Mouse (Mus musculus) MEL (cell line): ENCODE data around the gene Fgfr2. TPM values are rescaled to one million over a fixed set of nuclear protein-coding genes. Genes with fewer than 3 reads are reported as not detected.

ENCODE experiments used
- DNase-seq: peaks from one replicate; pipeline ENCODE4 v3.0.0; 2011; ENCODE audit warnings: low read depth, low spot score
- H3K27ac ChIP-seq: 2 replicates; pipeline ENCODE4 v1.5.1; 2012; ENCODE audit warnings: low read depth, mild to moderate bottlenecking, control low read depth, low read length, moderate library complexity; ENCODE audit not compliant: control insufficient read depth
- H3K27me3 ChIP-seq, 2 experiments: fragments of 150-350 bp in 1 of 2; sonication (generic) in 1 of 2; 2 replicates each; pipeline ENCODE4 v1.6.1; 2012; ENCODE audit warnings: low read length in 2 of 2, mild to moderate bottlenecking in 2 of 2, improper control_type of control experiment in 1 of 2, moderate library complexity in 1 of 2; ENCODE audit not compliant: insufficient read depth in 2 of 2, control insufficient read depth in 1 of 2
- H3K36me3 ChIP-seq, 2 experiments: 2 replicates each; pipeline ENCODE4 v1.6.1; 2012 to 2014; ENCODE audit warnings: low read length in 2 of 2, improper control_type of control experiment in 1 of 2, inconsistent platforms in 1 of 2, mild to moderate bottlenecking in 1 of 2; ENCODE audit not compliant: insufficient read depth in 2 of 2, control insufficient read depth in 1 of 2
- H3K4me1 ChIP-seq, 2 experiments: fragments of 150-350 bp in 1 of 2; sonication (generic) in 1 of 2; 2 replicates each; pipeline ENCODE4 v1.6.1; 2012; ENCODE audit warnings: low read length in 2 of 2, improper control_type of control experiment in 1 of 2, mild to moderate bottlenecking in 1 of 2; ENCODE audit not compliant: insufficient read depth in 2 of 2, control insufficient read depth in 1 of 2
- H3K4me3 ChIP-seq, 2 experiments: fragments of 150-350 bp in 1 of 2; sonication (generic) in 1 of 2; 2 replicates each; pipeline ENCODE4 v1.5.1; 2012; ENCODE audit warnings: low read depth in 2 of 2, low read length in 2 of 2, mild to moderate bottlenecking in 2 of 2, moderate library complexity in 2 of 2, control low read depth in 1 of 2, improper control_type of control experiment in 1 of 2; ENCODE audit not compliant: control insufficient read depth in 1 of 2, insufficient read depth in 1 of 2
- H3K79me2 ChIP-seq: 2 replicates; pipeline ENCODE4 v1.6.1; 2012; ENCODE audit warnings: mild to moderate bottlenecking, low read length, moderate library complexity; ENCODE audit not compliant: control insufficient read depth, poor library complexity, insufficient read depth
- H3K9ac ChIP-seq: 2 replicates; pipeline ENCODE4 v1.6.1; 2012; ENCODE audit warnings: low read depth, mild to moderate bottlenecking, control low read depth, low read length, moderate library complexity; ENCODE audit not compliant: control insufficient read depth, poor library complexity, severe bottlenecking
- H3K9me3 ChIP-seq: fragments of 150-350 bp; sonication (generic); replicated peaks from 2 replicates; pipeline ENCODE4 v1.6.1; 2012; ENCODE audit warnings: mild to moderate bottlenecking, low read length, improper control_type of control experiment, moderate library complexity; ENCODE audit not compliant: insufficient read depth
- BHLHE40 ChIP-seq: IDR thresholded peaks from 2 replicates; pipeline ENCODE4 v1.6.1; 2012; ENCODE audit warnings: low read depth, mild to moderate bottlenecking, inconsistent platforms, low read length, improper control_type of control experiment, borderline replicate concordance
- CHD2 ChIP-seq: IDR thresholded peaks from 2 replicates; pipeline ENCODE4 v1.6.1; 2011; ENCODE audit warnings: low read length, improper control_type of control experiment
- ETS1 ChIP-seq: IDR thresholded peaks from 2 replicates; pipeline ENCODE4 v1.6.1; 2012; ENCODE audit warnings: low read depth, mild to moderate bottlenecking, inconsistent platforms, low read length, improper control_type of control experiment, moderate library complexity
- GABPA ChIP-seq: IDR thresholded peaks from 2 replicates; pipeline ENCODE4 v1.6.1; 2012; ENCODE audit warnings: low read depth, mild to moderate bottlenecking, inconsistent platforms, low read length, improper control_type of control experiment, moderate library complexity
- HCFC1 ChIP-seq: IDR thresholded peaks from 2 replicates; pipeline ENCODE4 v1.6.1; 2012; ENCODE audit warnings: low read depth, mild to moderate bottlenecking, inconsistent platforms, low read length, improper control_type of control experiment, moderate library complexity
- JUND ChIP-seq: IDR thresholded peaks from 2 replicates; pipeline ENCODE4 v1.6.1; 2011; ENCODE audit warnings: low read depth, mild to moderate bottlenecking, improper control_type of control experiment, low read length
- MAFK ChIP-seq: IDR thresholded peaks from 2 replicates; pipeline ENCODE4 v1.6.1; 2011; ENCODE audit warnings: low read depth, mild to moderate bottlenecking, low read length, improper control_type of control experiment, borderline replicate concordance
- MAZ ChIP-seq: IDR thresholded peaks from 2 replicates; pipeline ENCODE4 v1.6.1; 2012; ENCODE audit warnings: low read depth, mild to moderate bottlenecking, inconsistent platforms, low read length, improper control_type of control experiment
- MEF2A ChIP-seq: IDR thresholded peaks from 2 replicates; pipeline ENCODE4 v1.6.1; 2014; ENCODE audit warnings: low read depth, mild to moderate bottlenecking, inconsistent platforms, low read length, improper control_type of control experiment; ENCODE audit not compliant: poor library complexity, insufficient replicate concordance, severe bottlenecking; ENCODE audit errors: extremely low read depth
- MXI1 ChIP-seq: IDR thresholded peaks from 2 replicates; pipeline ENCODE4 v1.6.1; 2011; ENCODE audit warnings: mild to moderate bottlenecking, low read depth, low read length, improper control_type of control experiment
- MYC ChIP-seq: IDR thresholded peaks from 2 replicates; pipeline ENCODE4 v1.6.1; 2011; ENCODE audit warnings: low read depth, mild to moderate bottlenecking, low read length, improper control_type of control experiment, moderate library complexity
- POLR2A ChIP-seq, 2 experiments: IDR thresholded peaks; 2 replicates each; pipeline ENCODE4 v1.6.1; 2011 to 2012; ENCODE audit warnings: low read length in 2 of 2, mild to moderate bottlenecking in 2 of 2, control low read depth in 1 of 2, improper control_type of control experiment in 1 of 2, low read depth in 1 of 2, moderate library complexity in 1 of 2; ENCODE audit not compliant: control insufficient read depth in 1 of 2, insufficient read depth in 1 of 2, poor library complexity in 1 of 2
- POLR2AphosphoS5 ChIP-seq: IDR thresholded peaks from 2 replicates; pipeline ENCODE4 v1.6.1; 2012; ENCODE audit warnings: low read depth, borderline replicate concordance, mild to moderate bottlenecking, inconsistent platforms, low read length, moderate library complexity, mixed read lengths
- RAD21 ChIP-seq: IDR thresholded peaks from 2 replicates; pipeline ENCODE4 v1.6.1; 2011; ENCODE audit warnings: mild to moderate bottlenecking, low read depth, low read length, improper control_type of control experiment
- SIN3A ChIP-seq: IDR thresholded peaks from 2 replicates; pipeline ENCODE4 v1.6.1; 2012; ENCODE audit warnings: low read length, improper control_type of control experiment, inconsistent platforms
- SMC3 ChIP-seq: IDR thresholded peaks from 2 replicates; pipeline ENCODE4 v1.6.1; 2011; ENCODE audit warnings: low read depth, low read length, improper control_type of control experiment
- TBP ChIP-seq: IDR thresholded peaks from 2 replicates; pipeline ENCODE4 v1.8.0; 2011; ENCODE audit warnings: low read depth, low read length, improper control_type of control experiment
- TCF12 ChIP-seq: IDR thresholded peaks from 2 replicates; pipeline ENCODE4 v1.6.1; 2014; ENCODE audit warnings: low read depth, mild to moderate bottlenecking, inconsistent platforms, low read length, improper control_type of control experiment, moderate library complexity
- USF1 ChIP-seq: IDR thresholded peaks from 2 replicates; pipeline ENCODE4 v1.6.1; 2014; ENCODE audit warnings: low read depth, mild to moderate bottlenecking, inconsistent platforms, low read length, improper control_type of control experiment, moderate library complexity
- USF2 ChIP-seq, 2 experiments: IDR thresholded peaks; 2 replicates each; pipeline ENCODE4 v1.6.1; 2011 to 2012; ENCODE audit warnings: improper control_type of control experiment in 2 of 2, low read length in 2 of 2, borderline replicate concordance in 1 of 2, inconsistent platforms in 1 of 2, low read depth in 1 of 2, mild to moderate bottlenecking in 1 of 2; ENCODE audit not compliant: insufficient read depth in 1 of 2
- ZKSCAN1 ChIP-seq: IDR thresholded peaks from 2 replicates; pipeline ENCODE4 v1.6.1; 2012; ENCODE audit warnings: low read depth, mild to moderate bottlenecking, inconsistent platforms, low read length, improper control_type of control experiment, moderate library complexity
- ZMIZ1 ChIP-seq: IDR thresholded peaks from 2 replicates; pipeline ENCODE4 v1.6.1; 2012; ENCODE audit warnings: low read depth, mild to moderate bottlenecking, inconsistent platforms, low read length, improper control_type of control experiment, moderate library complexity
- ZNF384 ChIP-seq: IDR thresholded peaks from 2 replicates; pipeline ENCODE4 v1.6.1; 2012; ENCODE audit warnings: low read depth, mild to moderate bottlenecking, inconsistent platforms, low read length, improper control_type of control experiment
- polyA plus RNA-seq, 2 experiments: library from polyadenylated mRNA; stranded (reverse) in 1 of 2; unstranded in 1 of 2; fragments of >175 nt in 1 of 2; fragments of >200 nt in 1 of 2; gene quantifications; 2 replicates each; pipeline versions ENCODE4 v1.2.1 to v1.2.4; 2012; ENCODE audit warnings: low replicate concordance in 2 of 2, low read depth in 1 of 2; ENCODE audit not compliant: insufficient read length in 2 of 2, insufficient read depth in 1 of 2, missing spikeins in 1 of 2
- total RNA-seq: library from RNA; depleted of rRNA; stranded (reverse); fragments of 300-350 nt; gene quantifications from 2 replicates; pipeline ENCODE4 v1.2.3, GENCODE M21; 2012

Gene Fgfr2
- total and polyA plus RNA-seq, 3 experiments = not detected

DNA sequence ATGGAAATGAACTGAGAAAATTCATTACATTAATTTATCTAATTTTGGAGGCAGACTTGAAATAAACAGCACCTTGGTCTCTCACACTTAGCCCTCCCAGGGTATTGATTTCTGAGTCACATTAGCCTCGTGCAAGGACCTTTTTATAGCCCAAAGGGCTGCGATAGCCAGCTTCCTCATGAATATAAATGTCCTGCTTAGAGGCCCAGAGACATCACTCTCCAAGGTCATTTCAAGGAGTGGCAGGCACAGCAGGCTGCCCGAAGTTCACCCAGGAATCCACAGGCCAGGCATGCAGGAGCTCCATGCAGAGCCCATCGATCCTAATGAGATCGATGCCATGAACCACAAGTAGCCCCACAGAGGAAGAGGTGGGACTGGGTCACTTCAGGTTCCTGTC lies 697.1 kb downstream of the Fgfr2 start:
- no peaks in the 10 kb centered on the region for H3K9me3 ChIP-seq
- DNase-seq = no peak
- H3K4me3 ChIP-seq = no peak overlapping the region
- no peak overlapping the region for H3K27ac ChIP-seq
- H3K9ac ChIP-seq = no peak overlapping the region
- TF ChIP-seq SIN3A = no peak
- TF ChIP-seq HCFC1 = no peak
- no peak for TF ChIP-seq GABPA
- no peaks in the 10 kb centered on the region for H3K4me1 ChIP-seq
- H3K27me3 ChIP-seq = no peaks in the 10 kb centered on the region
- no peaks in the 10 kb centered on the region for H3K36me3 ChIP-seq
- no peaks in the 10 kb centered on the region for H3K79me2 ChIP-seq

DNA sequence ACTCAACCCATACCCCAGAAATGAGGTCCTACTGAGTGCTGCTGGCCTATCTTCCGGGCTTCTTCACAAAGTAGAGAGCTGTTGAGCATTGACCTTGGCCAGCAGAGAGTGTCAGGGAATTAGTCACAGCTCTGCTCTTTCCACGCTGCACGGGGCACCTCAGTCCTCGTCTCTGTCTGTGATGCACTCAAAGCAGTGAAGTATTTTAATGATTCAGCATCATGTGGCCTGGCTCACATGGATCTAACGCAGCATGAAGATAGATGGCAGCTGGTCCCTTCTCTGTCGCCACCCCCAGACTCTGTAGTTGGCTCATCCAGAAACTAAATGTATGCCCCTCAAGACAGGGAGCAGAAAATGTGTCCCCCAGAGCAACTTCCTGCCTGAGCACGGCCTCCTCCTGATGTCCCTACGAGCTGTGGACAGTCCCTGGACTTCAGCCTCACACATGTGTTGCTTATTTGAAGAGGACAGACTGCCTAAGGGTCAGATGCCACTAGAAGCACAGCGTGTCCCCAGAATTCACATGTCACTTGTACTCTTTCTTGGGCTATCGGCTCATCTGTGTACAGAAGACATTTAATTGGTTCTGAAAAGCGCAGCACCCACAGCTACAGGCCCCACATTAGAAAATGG lies 697.7 kb downstream of the Fgfr2 start:
- H3K4me1 ChIP-seq = no peaks in the 10 kb centered on the region
- no peaks in the 10 kb centered on the region for H3K27me3 ChIP-seq
- H3K9ac ChIP-seq = no peak overlapping the region
- H3K27ac ChIP-seq = no peak overlapping the region
- H3K36me3 ChIP-seq = no peaks in the 10 kb centered on the region
- DNase-seq = no peak
- TF ChIP-seq MXI1 = no peak
- no peak for TF ChIP-seq CHD2
- TF ChIP-seq ZKSCAN1 = no peak
- no peak for TF ChIP-seq MEF2A
- TF ChIP-seq USF2 (IDR thresholded peaks at IDR 0.05; ENCODE audit: borderline replicate concordance in 1 of 2, insufficient read depth in 1 of 2, low read depth in 1 of 2, low read length in 2 of 2) = no peak
- TF ChIP-seq USF1 = no peak
- TF ChIP-seq BHLHE40 = no peak
- H3K9me3 ChIP-seq = no peaks in the 10 kb centered on the region
- no peaks in the 10 kb centered on the region for H3K79me2 ChIP-seq
- H3K4me3 ChIP-seq = no peak overlapping the region

DNA sequence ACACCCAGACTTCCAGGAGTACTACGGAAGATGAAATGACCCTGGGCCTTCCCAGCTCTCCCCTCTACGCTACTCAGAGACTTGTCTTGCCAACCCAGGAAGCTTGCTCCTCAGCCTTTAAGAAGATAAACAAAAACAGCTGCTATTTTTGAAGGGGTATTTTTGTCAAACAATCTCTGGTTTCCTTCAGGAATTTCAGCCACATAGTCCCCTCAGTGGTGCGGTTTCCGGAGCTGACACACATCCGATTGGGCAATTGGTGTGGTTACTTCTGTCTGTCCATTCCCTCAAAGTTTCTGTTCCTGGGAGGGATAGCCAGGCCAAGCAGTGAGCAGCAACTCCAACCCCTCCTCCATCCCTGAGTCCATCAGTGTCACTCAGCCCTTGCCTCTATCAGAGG lies 699.6 kb downstream of the Fgfr2 start:
- Histone ChIP-seq H3K4me1 (no peaks in the 10 kb centered on the region), H3K4me3 (no peak overlapping the region), H3K36me3 (no peaks in the 10 kb centered on the region), H3K9ac (no peak overlapping the region), H3K27me3 (no peaks in the 10 kb centered on the region), H3K79me2 (no peaks in the 10 kb centered on the region), H3K9me3 (no peaks in the 10 kb centered on the region), H3K27ac (no peak overlapping the region)
- no peak for TF ChIP-seq JUND
- no peak for TF ChIP-seq USF2 (IDR thresholded peaks at IDR 0.05; ENCODE audit: borderline replicate concordance in 1 of 2, insufficient read depth in 1 of 2, low read depth in 1 of 2, low read length in 2 of 2)
- TF ChIP-seq MAFK = no peak
- no peak for TF ChIP-seq POLR2AphosphoS5
- TF ChIP-seq ETS1 = no peak
- TF ChIP-seq RAD21 = no peak
- TF ChIP-seq TBP = no peak
- no peak for TF ChIP-seq ZNF384
- no peak for TF ChIP-seq HCFC1
- TF ChIP-seq BHLHE40 = no peak
- no peak for TF ChIP-seq MYC
- no peak for TF ChIP-seq SMC3
- TF ChIP-seq ZMIZ1 = no peak
- TF ChIP-seq TCF12 = no peak
- no peak for TF ChIP-seq CHD2
- TF ChIP-seq POLR2A (IDR thresholded peaks at IDR 0.05; ENCODE audit: control insufficient read depth in 1 of 2, insufficient read depth in 1 of 2, low read depth in 1 of 2, low read length in 2 of 2, poor library complexity in 1 of 2) = no peak
- TF ChIP-seq MAZ = no peak
- DNase-seq = no peak
